Mouse (Mus musculus) urinary bladder, postnatal 14 days (tissue): ENCODE results near the gene Nfx1.

Source experiments
- DNase-seq: peaks from one replicate; pipeline ENCODE4 v3.0.0; 2021; ENCODE audit warnings: low spot score

Nfx1 gene

GRCm38 (mm10) chr4:40975678-40976077 lies 5.0 kb downstream of the Nfx1 start:
- no peak for DNase-seq

GRCm38 (mm10) chr4:40976651-40977050 lies 5.9 kb downstream of the Nfx1 start:
- DNase-seq = no peak

- DNase-seq = no peak
Measured at GRCm38 (mm10) chr4:40979430-40979829, 8.7 kb downstream of the Nfx1 start.

- no peak for DNase-seq
Measured at GRCm38 (mm10) chr4:40982486-40982885, 11.8 kb downstream of the Nfx1 start.

DNA sequence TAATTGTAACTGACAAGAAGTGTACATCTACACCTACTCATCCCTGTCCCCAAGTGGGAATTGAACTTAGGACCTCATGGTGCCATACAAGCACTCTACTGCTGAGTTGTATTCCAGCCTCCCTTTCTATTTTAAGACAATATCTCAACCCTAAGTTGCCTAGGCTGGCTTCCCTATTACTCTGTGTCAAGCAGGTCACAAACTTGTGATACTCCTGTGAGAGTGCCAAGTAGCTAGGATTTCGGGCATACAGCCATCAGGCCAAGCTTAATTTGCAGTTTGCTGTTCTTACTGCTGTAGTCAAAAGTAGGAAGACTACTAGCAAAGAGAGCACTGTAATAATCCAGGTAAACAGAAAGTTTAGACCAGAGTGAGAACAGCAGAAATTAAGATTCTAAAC lies 13.0 kb downstream of the Nfx1 start:
- no peak for DNase-seq

DNA sequence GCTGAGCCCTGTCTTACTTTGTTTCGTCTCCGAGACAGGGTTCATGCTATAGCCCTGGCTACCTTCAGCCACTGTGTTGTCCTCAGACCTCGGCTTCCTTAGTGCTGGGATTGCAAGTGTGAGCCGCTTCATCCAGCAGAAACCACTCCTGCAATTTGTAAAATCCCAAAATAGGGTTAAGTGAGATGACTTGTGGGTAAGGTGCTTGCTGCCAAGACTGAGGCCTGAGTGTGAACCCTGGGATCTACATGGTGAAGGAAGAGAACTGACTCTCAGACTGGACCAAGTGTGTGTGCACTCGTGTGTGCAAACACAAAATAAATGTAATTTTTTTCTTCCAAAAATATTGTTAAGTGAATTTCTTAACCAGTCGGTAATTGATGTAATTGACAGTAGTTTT lies 18.9 kb downstream of the Nfx1 start:
- DNase-seq = no peak

DNA sequence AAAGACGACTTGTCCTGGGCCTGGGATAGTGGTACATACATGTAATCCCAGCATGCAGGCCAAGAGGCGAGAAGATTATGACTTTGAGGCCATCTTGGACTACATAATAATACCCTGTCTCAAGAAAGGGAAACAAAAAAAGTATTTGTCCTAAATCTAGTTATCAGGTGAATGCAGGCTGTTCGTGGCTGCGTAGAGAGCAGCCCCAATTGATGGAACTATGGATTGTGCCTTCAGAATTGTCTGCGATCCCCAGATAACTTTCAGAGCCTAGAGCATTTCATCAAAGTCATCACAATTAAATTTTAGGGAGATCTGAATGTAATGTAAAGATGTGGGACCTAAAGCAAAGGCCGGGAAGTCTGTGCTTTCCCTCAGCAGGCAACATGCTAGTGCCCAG lies 25.6 kb downstream of the Nfx1 start:
- DNase-seq = no peak

DNA sequence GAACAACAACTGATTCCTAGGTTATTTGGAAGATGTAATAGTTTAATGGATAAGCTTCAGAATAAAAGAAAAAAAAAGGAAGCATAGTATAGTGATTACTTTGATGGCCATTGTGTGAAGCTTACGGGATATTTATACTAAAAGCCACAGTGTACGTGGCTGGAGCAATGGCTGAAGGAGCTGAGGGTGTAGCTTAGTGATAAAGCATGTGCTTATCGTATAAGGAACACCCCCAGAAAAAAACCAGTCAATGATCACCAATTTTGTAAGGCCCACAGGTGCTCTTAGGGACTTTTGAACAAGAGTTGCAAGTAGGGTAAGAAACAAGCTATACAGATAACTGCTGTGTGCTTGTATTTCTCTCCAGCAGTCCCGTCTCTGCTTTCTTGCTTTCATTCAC lies 27.2 kb downstream of the Nfx1 start:
- no peak for DNase-seq

GRCm38 (mm10) chr4:41000271-41000670 lies 29.6 kb downstream of the Nfx1 start:
- no peak for DNase-seq

DNA sequence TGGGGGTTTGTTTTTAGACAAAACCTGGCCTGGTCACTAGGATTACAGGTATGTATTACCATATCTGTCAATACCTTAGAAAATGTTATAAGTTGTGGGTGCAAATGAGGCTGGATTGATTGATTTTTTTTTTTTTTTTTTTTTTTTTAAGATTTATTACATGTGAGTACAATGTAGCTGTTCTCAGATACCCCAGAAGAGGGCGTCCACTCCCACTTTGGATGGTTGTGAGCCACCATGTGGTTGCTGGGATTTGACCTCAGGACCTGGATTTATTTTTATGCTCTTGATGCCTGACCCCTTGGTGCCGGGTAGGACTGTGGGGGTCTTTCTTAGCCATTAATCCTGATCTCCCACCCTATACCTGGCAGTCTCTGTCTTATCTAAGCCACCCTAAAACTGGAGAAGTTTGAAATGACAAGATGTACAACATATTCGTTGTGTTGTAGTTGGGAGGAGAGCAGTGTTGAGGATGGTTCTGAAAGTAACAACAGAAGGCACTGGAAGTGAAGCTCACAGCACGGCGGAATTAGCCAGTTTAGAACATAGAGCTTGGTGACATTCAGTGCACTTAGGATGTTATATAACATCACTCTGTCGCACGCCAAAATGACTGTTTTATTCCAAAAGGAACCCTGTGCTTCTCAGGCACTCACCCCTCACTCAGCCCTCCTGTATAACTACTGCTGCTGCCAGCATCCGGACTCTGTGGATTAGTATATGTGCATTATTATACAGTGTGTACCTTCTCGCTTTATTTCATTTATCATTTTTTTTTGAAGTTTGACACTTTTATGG lies 30.3 kb downstream of the Nfx1 start:
- DNase-seq = no peak

DNA sequence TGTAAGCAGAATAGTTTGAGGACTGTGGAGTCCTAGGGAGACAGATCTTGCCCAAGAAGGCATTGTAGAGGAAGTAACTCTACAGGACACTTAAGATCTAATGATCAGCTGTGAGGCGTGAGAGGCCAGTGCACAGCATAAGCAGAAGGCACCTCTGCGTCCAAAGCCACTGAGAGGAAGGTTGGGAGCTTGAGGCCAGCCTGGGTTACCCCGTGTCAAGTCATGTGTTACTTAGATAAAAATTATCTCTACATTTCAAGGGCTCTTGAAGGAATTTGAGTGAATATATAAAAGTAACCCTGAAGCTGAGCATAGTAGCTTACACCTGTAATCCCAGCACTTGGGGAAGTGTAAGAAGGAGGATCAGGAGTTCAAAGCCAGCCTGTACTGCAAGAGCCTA lies 42.6 kb downstream of the Nfx1 start:
- DNase-seq = no peak

GRCm38 (mm10) chr4:41015798-41016197 lies 45.1 kb downstream of the Nfx1 start:
- DNase-seq = no peak

- no peak for DNase-seq
Measured at GRCm38 (mm10) chr4:41021094-41021493, 50.4 kb downstream of the Nfx1 start.

DNA sequence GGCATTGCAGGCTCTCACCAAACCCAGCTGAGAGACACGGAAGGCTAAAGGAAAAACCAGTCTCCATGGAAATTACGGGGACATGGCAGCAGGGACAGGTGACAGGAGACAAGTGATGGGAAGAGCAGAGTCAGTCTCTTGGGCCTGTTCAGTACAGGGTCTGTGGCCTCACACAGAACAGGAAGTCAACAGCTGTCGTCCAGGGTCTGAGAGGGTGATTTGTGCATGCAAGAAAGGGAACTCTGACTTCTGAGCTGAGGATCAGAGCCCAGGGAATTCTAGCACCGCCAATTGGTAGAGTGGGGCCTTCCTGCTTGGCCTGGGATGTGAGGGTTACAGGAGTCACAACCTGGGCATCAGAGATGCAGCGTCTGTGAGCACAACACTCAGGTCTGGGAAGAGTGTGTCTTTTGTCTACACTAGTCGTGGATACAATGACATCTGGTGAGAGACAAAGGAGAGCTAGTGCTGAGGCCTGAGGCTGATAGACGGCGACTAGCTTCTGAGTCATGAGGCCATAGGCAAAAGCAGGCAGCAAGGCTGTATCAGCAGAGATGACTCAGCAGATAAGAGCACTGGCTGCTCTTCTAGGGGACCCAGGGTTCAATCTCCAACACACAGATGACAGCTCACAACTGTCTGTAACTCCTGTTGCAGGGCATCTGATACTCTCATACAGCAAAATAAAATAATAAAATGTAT lies 55.5 kb downstream of the Nfx1 start:
- no peak for DNase-seq

DNA sequence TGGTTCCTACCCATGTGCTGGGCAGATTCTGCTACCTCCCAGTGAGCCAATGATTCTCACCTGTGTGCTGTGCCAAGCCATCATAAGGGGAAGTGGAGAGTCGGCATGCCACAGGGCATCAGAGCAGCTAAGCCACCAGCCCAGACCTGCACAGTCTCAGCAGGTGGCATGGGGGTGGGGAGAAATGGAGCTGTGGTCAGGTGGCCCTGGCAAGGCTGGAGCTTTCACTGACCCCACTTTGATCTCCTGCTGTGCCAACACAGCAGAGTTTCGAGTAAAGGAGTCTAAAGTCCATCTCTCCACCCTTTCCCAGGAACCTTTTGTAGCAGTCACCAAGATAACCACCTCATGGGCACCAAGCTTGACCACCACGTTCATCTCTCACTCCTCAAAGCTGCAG lies 57.2 kb downstream of the Nfx1 start:
- DNase-seq = no peak

- no peak for DNase-seq
Measured at GRCm38 (mm10) chr4:41028272-41028671, 57.6 kb downstream of the Nfx1 start.

DNA sequence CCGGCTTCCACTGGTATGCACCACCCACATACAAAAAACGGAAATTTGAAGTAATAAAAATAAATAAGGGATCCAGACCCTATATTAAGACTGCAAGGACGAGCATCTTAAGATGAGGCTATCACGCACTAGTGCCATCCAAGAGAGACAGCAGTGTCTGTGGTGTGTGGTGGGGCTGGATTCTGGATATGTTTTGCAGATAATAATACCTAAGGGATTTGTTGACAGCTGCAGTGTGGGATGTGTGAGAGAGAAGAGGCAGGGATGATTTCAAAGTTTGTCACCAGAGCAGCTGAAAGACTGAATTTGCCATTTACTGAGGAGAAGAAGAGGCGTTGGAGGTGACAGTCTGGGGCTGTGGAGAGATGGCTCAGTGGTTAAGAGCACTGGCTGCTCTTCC lies 58.7 kb downstream of the Nfx1 start:
- DNase-seq = no peak

DNA sequence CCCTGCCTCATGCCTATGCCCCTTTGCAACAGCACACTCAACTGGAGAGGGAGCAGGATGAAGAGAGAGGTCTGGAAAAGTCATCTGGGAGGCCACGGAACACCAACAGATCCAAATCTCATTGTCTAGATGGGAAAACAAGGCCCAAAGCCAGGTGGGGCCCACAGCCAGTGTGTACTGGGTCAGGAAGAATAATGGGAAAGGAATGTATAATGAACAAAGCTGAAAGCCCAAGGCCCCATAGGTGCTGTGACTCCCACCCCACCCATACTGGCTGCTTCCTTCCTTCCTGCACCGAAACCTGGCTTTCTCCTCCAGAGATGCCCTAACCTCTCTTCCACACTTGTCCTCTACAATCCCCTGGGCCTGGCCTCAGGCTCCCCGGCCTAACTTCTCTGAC lies 60.5 kb downstream of the Nfx1 start:
- DNase-seq = no peak

DNA sequence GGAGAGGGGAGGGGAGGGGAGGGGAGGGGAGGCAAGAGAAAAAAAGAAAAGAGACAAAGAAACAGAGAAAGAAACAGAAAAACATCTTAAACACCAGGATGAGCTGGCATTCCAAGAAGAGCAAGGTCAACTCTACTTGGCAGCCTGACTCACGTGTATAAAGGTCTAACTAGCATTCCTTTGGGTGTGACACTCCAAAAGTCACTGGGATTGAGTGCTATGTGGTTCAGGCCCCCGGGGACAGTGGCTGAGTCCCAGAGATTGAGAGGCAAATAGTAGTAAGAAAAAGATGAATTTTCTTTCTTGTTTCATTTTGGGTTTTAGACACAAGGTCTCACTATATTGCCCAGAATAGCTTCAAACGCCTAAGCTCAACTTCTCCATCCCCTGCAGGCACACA lies 67.2 kb downstream of the Nfx1 start:
- DNase-seq = no peak

- DNase-seq = no peak
Measured at GRCm38 (mm10) chr4:41040983-41041382, 70.3 kb downstream of the Nfx1 start.

DNA sequence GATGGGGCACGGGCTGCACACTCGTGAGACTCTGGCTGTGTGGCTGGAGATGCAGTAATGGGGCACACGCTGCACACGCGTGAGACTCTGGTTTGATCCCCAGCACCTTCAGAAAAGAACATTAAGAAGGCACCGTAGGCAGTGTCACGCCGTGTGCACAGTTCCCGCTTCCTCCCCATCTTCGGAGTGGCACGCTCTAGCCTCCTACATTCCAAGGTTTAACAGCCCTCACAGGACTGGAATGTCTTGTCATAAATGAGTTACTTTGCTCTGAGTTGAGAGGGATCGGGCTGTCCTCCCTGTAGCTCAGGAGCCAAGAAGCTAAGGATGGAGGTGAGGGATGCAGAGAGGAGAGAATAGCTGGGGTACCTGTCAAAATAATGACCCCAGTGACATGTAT lies 72.2 kb downstream of the Nfx1 start:
- no peak for DNase-seq

GRCm38 (mm10) chr4:41043961-41044360 lies 73.3 kb downstream of the Nfx1 start:
- DNase-seq = no peak

- no peak for DNase-seq
Measured at GRCm38 (mm10) chr4:41045288-41045687, 74.6 kb downstream of the Nfx1 start.
